Mouse (Mus musculus): Measurements from ENCODE around the gene Gm17267.
"Not testable (repeated sequence)": the region's sequence is repeated elsewhere in the genome, so short reads cannot be mapped to it uniquely, and the experiment has no call there.

Gene Gm17267

DNA sequence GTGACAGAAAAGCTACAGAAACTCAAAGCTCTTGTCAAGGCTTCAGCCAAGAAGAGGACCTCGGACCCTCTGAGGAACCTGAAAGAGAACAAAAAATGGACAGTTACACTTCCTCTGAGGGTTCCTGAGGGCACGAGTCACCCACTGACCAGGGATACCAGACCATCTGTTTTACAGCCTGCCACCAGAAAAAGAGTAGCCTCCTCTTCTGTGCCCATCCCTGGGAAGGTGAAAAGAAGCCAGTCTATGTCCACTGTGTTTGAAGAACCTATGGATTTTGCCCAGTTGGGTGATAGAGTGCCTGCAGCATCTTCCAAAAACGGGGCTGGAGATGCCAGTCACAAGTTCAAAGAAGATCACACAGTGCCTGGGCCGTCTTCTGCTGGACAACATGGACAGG, at the start of gene Gm17267:
Gene Gm17267 (plus strand): TSS at position 301 of the 400 bp plus-strand sequence.
- not testable (repeated sequence) for DNase-seq
